Mouse (Mus musculus): ENCODE measurements at regions not wholly inside any gene's neighbourhood (a gene's known extent, or its start where the extent isn't known, plus 50 kb on each side); places are given as distances from the start of the nearest gene placed in this dataset.
"Not testable (repeated sequence)": the region's sequence is repeated elsewhere in the genome, so short reads cannot be mapped to it uniquely, and the experiment has no call there.

GRCm38 (mm10) chr12:21680026-21680425 lies 262.6 kb upstream of the Ywhaq start:
- not testable (repeated sequence) for DNase-seq (ENCODE audit: low spot score)

GRCm38 (mm10) chr12:21649381-21649780 lies 231.9 kb upstream of the Ywhaq start:
- DNase-seq (ENCODE audit: low spot score), result not testable (repeated sequence)

- DNase-seq (ENCODE audit: low spot score), result peak; percentile 71
These were observed 196.3 kb upstream of the Ywhaq start for GRCm38 (mm10) chr12:21613781-21614180.

- DNase-seq (ENCODE audit: low spot score), result no peak
These were observed 151.1 kb upstream of the Ywhaq start for GRCm38 (mm10) chr12:21568415-21569040.

DNA sequence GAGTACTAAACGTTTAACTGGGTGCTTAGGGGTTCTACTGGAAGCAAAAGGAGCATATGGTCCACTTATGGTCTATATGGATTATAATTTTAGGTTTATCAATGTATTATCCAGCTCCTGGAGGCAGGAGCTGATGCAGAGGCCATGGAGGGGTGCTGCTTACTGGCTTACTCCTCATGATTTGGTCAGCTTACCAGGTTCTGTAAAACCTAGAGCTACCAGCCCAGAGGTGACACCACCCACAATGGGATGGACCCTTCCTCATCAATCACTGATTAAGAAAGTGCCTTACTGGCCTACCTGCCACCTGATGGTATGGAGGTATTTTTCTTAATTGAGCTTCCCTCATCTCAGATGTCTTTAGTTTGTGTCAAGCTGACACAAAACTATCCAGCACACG lies 126.5 kb upstream of the Ywhaq start:
- not testable (repeated sequence) for DNase-seq (ENCODE audit: low spot score)

DNA sequence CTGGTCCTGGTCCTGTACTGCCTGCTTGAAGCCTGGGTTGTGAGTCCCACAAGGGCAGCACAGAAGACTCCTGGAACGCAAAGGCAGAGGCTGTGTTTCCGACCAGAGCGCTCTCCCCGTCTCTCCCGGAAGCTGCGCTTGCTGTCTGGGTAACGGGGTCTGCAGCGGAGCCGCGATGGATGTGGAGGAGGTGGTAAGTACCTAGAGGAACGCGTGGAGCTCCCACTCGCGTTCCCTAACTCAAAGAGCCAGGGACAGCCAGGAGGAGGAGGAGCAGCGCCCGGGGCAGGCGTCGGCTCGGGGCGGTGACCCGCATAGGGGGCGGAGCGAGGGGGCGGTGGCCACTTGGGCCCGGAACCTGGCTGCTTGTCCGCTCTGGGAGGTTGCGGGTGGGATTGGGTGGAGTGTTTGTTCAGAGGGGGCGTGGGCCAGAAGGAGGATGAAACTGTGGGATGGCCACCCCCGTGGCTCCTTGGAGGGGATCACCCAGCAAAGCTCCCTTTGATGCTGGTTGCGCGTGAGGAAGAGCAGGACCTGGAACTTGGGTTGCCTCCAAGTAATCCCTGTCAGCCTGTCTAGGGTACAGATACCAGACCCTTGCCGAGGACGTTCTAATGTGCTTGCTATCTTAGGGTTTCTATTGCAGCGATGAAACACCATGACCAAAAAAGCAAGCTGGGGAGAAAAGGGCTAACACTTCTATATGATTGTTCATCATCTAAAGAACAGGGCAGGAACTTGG lies 125.9 kb upstream of the Ywhaq start:
- peak; percentile 49 for DNase-seq (ENCODE audit: low spot score)

GRCm38 (mm10) chr12:21531766-21532165 lies 114.3 kb upstream of the Ywhaq start:
- no peak for DNase-seq (ENCODE audit: low spot score)

DNA sequence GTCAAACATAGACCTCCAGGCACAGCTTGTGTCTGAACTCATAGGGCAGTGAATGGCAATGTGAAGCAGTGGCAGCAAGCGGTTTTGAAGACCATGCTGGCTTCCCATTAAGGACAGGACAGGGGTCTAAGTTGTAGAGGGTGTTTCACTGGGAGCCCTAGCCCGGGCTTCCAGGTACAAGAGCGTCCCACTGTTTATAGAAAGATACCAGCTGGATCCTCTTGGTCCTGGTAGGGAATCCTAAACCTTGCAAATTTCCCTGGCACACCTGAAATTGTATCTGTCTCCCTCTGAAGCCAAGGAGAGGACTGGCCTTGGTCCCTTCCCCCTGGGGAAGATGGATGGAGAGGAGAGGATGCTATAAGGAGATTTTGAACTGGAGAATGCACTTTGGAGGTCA lies 111.9 kb upstream of the Ywhaq start:
- not testable (repeated sequence) for DNase-seq (ENCODE audit: low spot score)

DNA sequence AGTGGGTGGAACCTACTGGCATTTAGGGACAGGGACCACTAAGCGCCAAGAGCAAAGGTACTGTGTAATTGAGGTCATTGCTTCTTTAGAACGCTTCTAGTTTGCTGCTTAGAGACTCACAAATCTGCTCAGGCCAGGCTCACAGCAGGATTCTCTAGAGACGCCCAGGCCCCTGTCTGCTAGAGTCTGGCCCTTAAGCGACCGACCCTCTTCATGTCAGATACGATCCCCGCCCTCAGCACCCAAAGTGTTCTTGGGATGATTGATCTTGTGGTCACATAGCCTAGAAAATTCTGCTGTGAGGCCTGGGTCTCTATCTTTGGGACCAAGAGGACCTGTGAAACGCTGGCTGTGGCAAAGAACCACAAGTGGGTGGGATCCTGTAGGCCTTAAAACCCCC lies 109.9 kb upstream of the Ywhaq start:
- DNase-seq (ENCODE audit: low spot score), result not testable (repeated sequence)

DNA sequence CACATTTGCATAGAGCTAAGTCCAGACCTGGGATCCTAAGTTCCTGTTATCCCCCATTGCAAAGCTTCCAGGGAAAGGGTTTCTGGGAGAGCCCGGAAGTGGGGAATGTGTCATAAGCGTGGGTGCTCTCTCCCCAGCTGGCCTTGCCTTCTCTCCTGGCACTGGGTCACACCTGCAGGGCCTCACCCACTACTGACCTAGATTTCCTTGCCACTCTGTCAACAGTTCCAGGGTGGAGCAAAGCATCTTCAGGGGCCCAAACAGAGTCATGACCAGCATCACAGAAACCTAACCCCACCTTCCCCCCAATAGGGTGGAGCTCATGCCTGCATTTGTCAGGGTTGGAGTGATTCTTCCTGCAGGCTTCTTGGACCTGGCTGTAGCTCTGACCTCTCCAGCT lies 109.5 kb upstream of the Ywhaq start:
- DNase-seq (ENCODE audit: low spot score), result not testable (repeated sequence)

DNA sequence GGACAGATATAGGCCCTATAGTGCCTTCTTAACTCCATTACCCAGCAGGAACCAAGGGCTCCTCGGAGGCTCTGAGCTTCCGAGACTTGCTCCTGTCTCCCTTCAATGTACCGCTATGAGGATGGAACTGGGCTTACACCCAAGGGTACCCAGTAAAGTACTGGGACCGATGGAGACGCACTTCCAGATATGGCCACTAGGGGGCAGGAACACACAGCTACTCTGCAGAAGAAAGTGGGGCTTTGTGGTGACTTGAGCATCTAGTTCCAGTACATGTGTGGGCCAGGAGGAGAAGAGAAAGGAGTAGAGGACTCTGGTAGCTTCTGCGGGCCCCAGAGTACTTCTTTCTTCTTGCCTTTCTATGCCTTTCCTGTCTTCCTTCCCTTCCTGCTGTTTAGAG lies 108.1 kb upstream of the Ywhaq start:
- DNase-seq (ENCODE audit: low spot score), result not testable (repeated sequence)

DNA sequence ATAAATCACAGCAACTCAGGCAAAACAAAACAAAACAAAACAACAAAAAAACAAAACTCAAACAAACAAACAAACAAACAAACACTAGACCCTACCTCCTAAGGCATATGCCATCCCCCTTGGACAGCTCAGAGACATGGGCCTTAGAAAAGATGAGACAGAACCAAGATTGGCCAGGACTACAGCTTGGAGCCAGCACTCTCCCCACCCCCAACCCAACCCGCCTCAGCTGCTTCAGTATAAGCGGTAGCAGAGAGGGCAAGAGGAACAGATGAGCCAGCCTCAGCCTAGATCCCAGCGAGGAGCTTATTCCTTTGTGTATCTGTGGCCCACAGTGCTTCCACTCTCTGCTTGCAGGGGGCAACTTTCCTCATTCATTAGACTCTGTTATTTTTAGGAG lies 105.2 kb upstream of the Ywhaq start:
- DNase-seq (ENCODE audit: low spot score), result no peak

DNA sequence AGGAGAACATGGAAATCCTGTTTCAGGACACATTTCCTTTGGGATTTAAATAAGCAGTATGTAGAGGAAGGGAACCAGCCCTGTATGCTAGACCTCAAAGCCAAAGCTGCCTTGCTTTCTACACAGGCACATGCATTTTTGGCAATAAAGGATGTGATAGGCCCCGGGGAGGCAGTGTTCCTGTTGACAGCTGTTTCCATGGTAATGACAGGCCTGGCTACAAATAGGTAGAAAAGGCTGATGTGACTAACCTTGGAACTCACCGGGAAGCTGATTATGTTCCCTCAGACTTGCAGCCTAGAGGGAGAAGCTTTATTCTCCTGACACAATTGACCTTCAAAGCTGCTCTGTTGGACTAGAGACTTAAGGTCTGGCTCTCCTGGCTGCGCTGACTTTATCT lies 101.6 kb upstream of the Ywhaq start:
- no peak for DNase-seq (ENCODE audit: low spot score)

DNA sequence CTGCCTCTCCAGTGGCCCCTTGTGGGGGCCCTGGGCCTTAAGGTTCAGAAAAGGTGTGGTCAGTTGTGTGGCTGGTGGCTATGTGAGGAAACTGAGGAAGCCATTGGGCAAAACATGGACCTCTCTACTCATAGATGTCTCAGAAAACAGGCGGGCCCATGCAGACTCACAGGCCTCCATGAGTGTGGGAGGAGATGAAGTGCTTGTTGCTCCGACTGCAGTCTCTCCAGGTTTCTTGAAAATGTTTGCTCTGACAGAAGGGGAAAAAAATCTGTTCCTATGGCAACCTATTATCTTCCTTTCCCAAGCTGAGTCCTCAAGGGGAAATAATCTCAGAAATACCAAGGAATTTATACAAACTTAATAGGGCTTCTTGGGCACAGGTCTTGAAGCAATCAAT lies 95.3 kb upstream of the Ywhaq start:
- no peak for DNase-seq (ENCODE audit: low spot score)

DNA sequence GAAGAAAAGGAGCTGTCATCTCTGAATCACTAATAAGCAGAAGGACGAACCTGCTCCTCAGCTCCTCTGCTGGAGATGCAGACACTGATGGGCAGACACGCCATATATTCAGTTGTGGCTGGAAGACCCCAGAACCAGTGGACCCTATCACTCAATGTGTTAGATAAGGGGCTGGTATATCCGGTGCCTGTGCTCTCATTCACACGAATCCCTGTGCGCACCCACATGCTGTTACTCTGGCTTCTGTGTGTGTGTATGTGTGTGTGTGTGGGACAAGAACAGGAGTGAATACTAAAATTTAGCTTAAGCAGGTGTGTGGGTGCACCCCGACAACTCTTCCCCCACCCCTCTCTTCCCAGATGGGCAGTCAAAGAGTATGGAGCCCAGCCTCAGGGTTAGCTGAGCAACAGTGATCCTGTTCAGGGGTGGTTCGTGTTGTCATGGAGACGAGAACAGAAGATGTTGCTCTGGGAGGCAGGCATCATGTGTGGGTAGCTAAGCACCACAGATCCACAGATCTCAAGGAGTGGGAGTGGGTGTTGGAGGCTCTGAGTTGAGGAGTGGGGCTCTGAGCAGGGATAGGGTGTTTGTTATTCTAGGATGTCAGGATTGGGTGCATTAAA lies 93.7 kb upstream of the Ywhaq start:
- peak; percentile 61 for DNase-seq (ENCODE audit: low spot score)

GRCm38 (mm10) chr12:21507080-21507479 lies 89.6 kb upstream of the Ywhaq start:
- DNase-seq (ENCODE audit: low spot score), result no peak

DNA sequence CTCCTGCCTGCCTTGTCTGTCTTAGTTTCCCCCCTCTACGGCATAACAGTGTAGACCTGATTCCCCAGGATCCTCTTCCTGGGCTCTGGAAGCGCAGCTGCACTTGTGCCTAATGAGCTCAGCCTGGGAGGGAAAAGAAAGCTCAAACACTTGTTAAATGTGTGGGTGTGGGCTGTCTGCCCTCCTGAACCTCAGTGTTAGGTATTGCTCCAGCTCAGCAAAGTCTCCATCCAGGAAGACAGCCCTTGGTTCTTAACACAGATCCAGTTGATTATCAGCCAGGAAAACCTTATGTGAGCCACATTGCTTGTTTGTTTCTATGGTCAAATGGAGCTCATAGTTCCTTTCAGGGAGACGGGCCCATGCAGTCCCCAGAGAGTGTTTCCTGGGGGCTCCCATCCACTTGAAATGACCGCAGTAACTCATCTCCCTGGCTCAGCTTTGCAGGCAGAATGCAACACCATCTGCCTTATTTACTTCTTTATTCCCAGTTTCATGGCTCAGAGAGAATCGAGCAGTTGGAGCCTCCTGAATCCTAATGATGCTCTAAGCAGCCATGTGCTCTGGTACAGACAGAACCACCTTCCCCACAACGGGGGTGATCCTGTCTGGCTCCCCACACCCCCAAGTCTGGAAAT lies 88.4 kb upstream of the Ywhaq start:
- DNase-seq (ENCODE audit: low spot score), result peak; percentile 67

DNA sequence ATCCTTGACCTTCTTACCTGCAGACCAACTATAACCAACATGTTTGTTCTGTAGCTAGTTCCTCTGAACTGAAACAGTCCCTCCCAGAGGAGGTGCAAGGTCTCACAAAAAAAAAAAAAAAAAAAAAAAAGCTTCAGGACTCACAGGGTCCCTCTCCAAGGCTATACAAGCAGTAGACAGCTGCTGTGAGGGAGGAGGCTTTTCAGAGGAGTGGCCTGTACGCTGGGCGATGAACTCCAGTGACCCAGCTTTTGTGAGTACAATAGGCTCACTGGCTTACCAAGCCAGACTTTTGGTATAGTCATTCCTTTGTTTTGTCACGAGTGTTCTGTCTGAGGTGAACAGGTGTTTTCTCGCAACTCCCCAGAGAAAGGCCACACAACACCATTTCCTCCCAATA lies 85.8 kb upstream of the Ywhaq start:
- no peak for DNase-seq (ENCODE audit: low spot score)

DNA sequence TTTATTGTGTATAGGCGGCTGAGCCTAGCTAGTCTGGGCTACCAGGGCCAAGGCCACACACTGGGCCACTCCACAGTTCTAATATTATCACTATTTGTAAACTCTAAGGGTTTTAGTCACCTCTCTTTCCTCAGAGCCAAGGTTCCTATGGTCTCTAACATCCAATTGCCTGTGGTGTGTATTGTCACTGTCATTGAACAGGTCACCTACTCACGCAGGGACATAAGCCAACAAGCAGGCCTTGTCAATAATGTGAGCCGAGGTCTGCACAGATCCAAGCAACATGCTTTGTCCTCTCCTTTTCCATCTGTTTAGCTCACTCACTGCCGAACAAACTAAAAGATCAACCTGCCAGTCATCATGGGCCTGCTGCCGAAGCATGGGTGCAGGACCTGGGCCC lies 79.5 kb upstream of the Ywhaq start:
- no peak for DNase-seq (ENCODE audit: low spot score)

DNA sequence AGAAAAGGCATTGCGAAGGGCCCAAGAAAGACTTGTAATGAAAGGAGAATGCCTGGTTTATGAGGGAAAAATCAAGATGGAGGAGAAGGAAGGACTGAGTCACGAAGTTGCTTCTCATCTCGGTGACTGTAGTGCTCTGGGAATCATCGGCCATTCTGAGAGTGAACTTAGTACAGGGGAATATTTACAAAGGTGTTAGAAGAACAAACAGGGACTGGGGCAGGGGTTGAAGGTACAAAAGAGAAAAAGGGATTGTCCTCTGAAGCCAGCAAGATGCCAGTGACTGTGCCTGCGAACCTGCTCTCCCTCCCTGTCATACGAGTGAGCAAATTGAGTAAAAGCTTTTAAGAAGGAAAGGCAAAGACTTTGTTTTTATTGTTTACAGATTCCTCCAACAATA lies 78.1 kb upstream of the Ywhaq start:
- DNase-seq (ENCODE audit: low spot score), result no peak

DNA sequence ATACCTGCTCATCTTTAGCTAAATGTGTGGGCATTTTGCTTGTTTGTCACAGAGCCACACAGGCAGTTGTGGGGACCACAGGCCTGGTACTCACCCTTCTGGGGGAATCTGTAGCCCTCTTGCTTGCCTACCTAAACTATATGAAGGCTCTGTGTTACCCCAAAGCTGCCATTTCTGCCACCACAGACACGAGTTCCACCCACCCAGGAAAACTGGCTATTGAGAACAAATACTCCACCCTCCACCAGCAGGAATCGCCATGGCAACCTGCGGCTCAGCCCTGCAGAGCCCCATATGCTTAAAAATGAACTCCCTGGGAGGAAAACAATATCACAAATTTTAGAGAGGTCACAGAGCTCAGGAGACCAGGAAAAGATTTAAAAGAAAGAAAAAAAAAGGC lies 76.0 kb upstream of the Ywhaq start:
- peak; percentile 62 for DNase-seq (ENCODE audit: low spot score)

- DNase-seq (ENCODE audit: low spot score), result no peak
These were observed 75.3 kb upstream of the Ywhaq start for GRCm38 (mm10) chr12:21492549-21493291.

Data from layer of hippocampus, adult 11-12 months (tissue).